Mouse (Mus musculus) cerebellum, adult 11 months (tissue): Measurements from ENCODE around the gene Agpat2.

ENCODE experiments used
- DNase-seq: peaks from one replicate; pipeline ENCODE4 v3.0.0; 2022

Agpat2 gene

GRCm38 (mm10) chr2:26603720-26604671 lies at the start of gene Agpat2:
Agpat2 (minus strand) TSS chr2:26604417.
- no peak for DNase-seq

GRCm38 (mm10) chr2:26646643-26647293 lies 42.6 kb upstream of the Agpat2 start:
- peak; percentile 59 for DNase-seq

- no peak for DNase-seq
Measured at GRCm38 (mm10) chr2:26643942-26644341, 39.7 kb upstream of the Agpat2 start.

GRCm38 (mm10) chr2:26641006-26641647 lies 36.9 kb upstream of the Agpat2 start:
- no peak for DNase-seq

- peak; percentile 95 for DNase-seq
Measured at GRCm38 (mm10) chr2:26639838-26640830, 35.9 kb upstream of the Agpat2 start.

- no peak for DNase-seq
Measured at GRCm38 (mm10) chr2:26639083-26639482, 34.9 kb upstream of the Agpat2 start.

GRCm38 (mm10) chr2:26638572-26638971 lies 34.4 kb upstream of the Agpat2 start:
- no peak for DNase-seq

GRCm38 (mm10) chr2:26638039-26638438 lies 33.8 kb upstream of the Agpat2 start:
- no peak for DNase-seq

- no peak for DNase-seq
Measured at GRCm38 (mm10) chr2:26637316-26637932, 33.2 kb upstream of the Agpat2 start.

- no peak for DNase-seq
Measured at GRCm38 (mm10) chr2:26636325-26636635, 32.1 kb upstream of the Agpat2 start.

GRCm38 (mm10) chr2:26635489-26636324 lies 31.5 kb upstream of the Agpat2 start:
- no peak for DNase-seq

- no peak for DNase-seq
Measured at GRCm38 (mm10) chr2:26634629-26635488, 30.6 kb upstream of the Agpat2 start.

- no peak for DNase-seq
Measured at GRCm38 (mm10) chr2:26633953-26634530, 29.8 kb upstream of the Agpat2 start.

- DNase-seq = no peak
Measured at GRCm38 (mm10) chr2:26632541-26633395, 28.6 kb upstream of the Agpat2 start.

GRCm38 (mm10) chr2:26628792-26629437 lies 24.7 kb upstream of the Agpat2 start:
- DNase-seq = peak; percentile 39

- DNase-seq = peak; percentile 87
Measured at GRCm38 (mm10) chr2:26627921-26628739, 23.9 kb upstream of the Agpat2 start, which contains the start of gene Fam69b. Fam69b (plus strand) TSS chr2:26628457.

GRCm38 (mm10) chr2:26626081-26626480 lies 21.9 kb upstream of the Agpat2 start:
- DNase-seq = no peak
